Mouse (Mus musculus) stomach, embryonic 16.5 days (tissue): Measurements from ENCODE around the gene Gm9837. TPM values are rescaled to one million over a fixed set of nuclear protein-coding genes. Genes with fewer than 3 reads are reported as not detected.

Experiments used
- ATAC-seq: fragments of 200-750 bp; cut with Nextera tagmentation; 2 replicates; pipeline ENCODE4 v1.8.0; 2017; ENCODE audit warnings: moderate number of reproducible peaks, moderate TSS enrichment; ENCODE audit not compliant: insufficient read depth, low FRiP score
- H3K27ac ChIP-seq: fragments of 300-500 bp; sonication (generic); 2 replicates; pipeline ENCODE4 v1.5.1; 2014; ENCODE audit warnings: low read length
- H3K27me3 ChIP-seq: fragments of 300-500 bp; sonication (generic); 2 replicates; pipeline ENCODE4 v1.6.1; 2014; ENCODE audit warnings: low read length, control low read depth, mixed read lengths; ENCODE audit not compliant: control insufficient read depth, insufficient read depth
- H3K36me3 ChIP-seq: fragments of 300-500 bp; sonication (generic); 2 replicates; pipeline ENCODE4 v1.6.1; 2014; ENCODE audit warnings: low read length; ENCODE audit not compliant: control insufficient read depth, insufficient read depth
- H3K4me1 ChIP-seq: fragments of 300-500 bp; sonication (generic); 2 replicates; pipeline ENCODE4 v1.6.1; 2014; ENCODE audit warnings: low read length, control low read depth, mixed read lengths; ENCODE audit not compliant: control insufficient read depth, insufficient read depth
- H3K4me2 ChIP-seq: fragments of 300-500 bp; sonication (generic); 2 replicates; pipeline ENCODE4 v1.6.1; 2014; ENCODE audit warnings: low read depth, low read length, mixed read lengths
- H3K4me3 ChIP-seq: fragments of 300-500 bp; sonication (generic); replicated peaks from 2 replicates; pipeline ENCODE4 v1.5.1; 2014; ENCODE audit warnings: mild to moderate bottlenecking, low read length
- H3K9ac ChIP-seq: fragments of 300-500 bp; sonication (generic); 2 replicates; pipeline ENCODE4 v1.6.1; 2014; ENCODE audit warnings: low read length
- H3K9me3 ChIP-seq: fragments of 300-500 bp; sonication (generic); replicated peaks from 2 replicates; pipeline ENCODE4 v1.6.1; 2016; ENCODE audit warnings: low read length, control low read depth; ENCODE audit not compliant: control insufficient read depth
- WGBS: fragments of 180-500 bp; shearing (Covaris S2); extraction: QIAGEN DNeasy Blood & Tissue Kit; methylation state at CpG from one replicate; pipeline ENCODE4 v1.1.7; 2014; 5-methylcytosine and 5-hydroxymethylcytosine counted together
- polyA plus RNA-seq: library from polyadenylated mRNA; unstranded; fragments of >200 nt; fragmentation: Nextera tagmentation; extraction: Ambion mirVana; gene quantifications from 2 replicates; pipeline ENCODE4 v1.2.1, GENCODE M21; 2015

Gene Gm9837
- polyA plus RNA-seq, 1 experiment from 2014 or later = not detected

- no peak overlapping the region for H3K27ac ChIP-seq
- no peak overlapping the region for H3K9ac ChIP-seq
- no peak for ATAC-seq
- H3K4me3 ChIP-seq = no peak overlapping the region
- WGBS = 78% methylated on average over 6 of the region's 6 CpGs
- H3K4me2 ChIP-seq = no peak overlapping the region
- 0 out of 2 replicates have a peak, but pooled peaks cover 9% of the 10 kb centered on the region for H3K36me3 ChIP-seq
- no peaks in the 10 kb centered on the region for H3K27me3 ChIP-seq
- H3K9me3 ChIP-seq = no peaks in the 10 kb centered on the region
- peaks cover 7% of the 10 kb centered on the region for H3K4me1 ChIP-seq
Measured at GRCm38 (mm10) chr11:53425711-53426255, 44.5 kb downstream of the Gm9837 start.

GRCm38 (mm10) chr11:53425251-53425650 is 45.0 kb downstream of the Gm9837 start:
- H3K9ac ChIP-seq = no peak overlapping the region
- peaks cover 7% of the 10 kb centered on the region for H3K4me1 ChIP-seq
- no peak overlapping the region for H3K4me2 ChIP-seq
- H3K4me3 ChIP-seq = no peak overlapping the region
- 0 out of 2 replicates have a peak, but pooled peaks cover 9% of the 10 kb centered on the region for H3K36me3 ChIP-seq
- no peaks in the 10 kb centered on the region for H3K9me3 ChIP-seq
- 35% methylated on average over 3 of the region's 3 CpGs for WGBS
- no peak overlapping the region for H3K27ac ChIP-seq
- no peak for ATAC-seq
- H3K27me3 ChIP-seq = no peaks in the 10 kb centered on the region

GRCm38 (mm10) chr11:53424826-53425225 is 45.5 kb downstream of the Gm9837 start:
- H3K4me2 ChIP-seq = no peak overlapping the region
- no peak overlapping the region for H3K27ac ChIP-seq
- WGBS = 66% methylated on average over 2 of the region's 2 CpGs
- H3K9ac ChIP-seq = no peak overlapping the region
- peaks cover 7% of the 10 kb centered on the region for H3K4me1 ChIP-seq
- 0 out of 2 replicates have a peak, but pooled peaks cover 9% of the 10 kb centered on the region for H3K36me3 ChIP-seq
- no peak for ATAC-seq
- no peak overlapping the region for H3K4me3 ChIP-seq
- no peaks in the 10 kb centered on the region for H3K27me3 ChIP-seq
- no peaks in the 10 kb centered on the region for H3K9me3 ChIP-seq

GRCm38 (mm10) chr11:53423036-53423435 is 47.2 kb downstream of the Gm9837 start, which contains the start of gene Leap2:
Gene Leap2, minus strand, starts transcription at chr11:53423170.
- no peak within 1 kb of the TSS for H3K27ac ChIP-seq
- ATAC-seq = no peak
- peaks cover 7% of the 10 kb centered on the region; the same call in 1 of the 2 replicates for H3K36me3 ChIP-seq
- H3K9me3 ChIP-seq = no peaks in the 10 kb centered on the region
- H3K4me1 ChIP-seq = no peaks in the 10 kb centered on the region
- no peak within 1 kb of the TSS for H3K9ac ChIP-seq
- 76% methylated on average over 4 of the region's 4 CpGs for WGBS
- no peaks in the 10 kb centered on the region for H3K27me3 ChIP-seq
- H3K4me2 ChIP-seq = no peak within 1 kb of the TSS
- no peak within 1 kb of the TSS for H3K4me3 ChIP-seq

Other genes with a start within 250 kb of the Gm9837 start
- gene Hspa4, start 170.0 kb downstream of the Gm9837 start, polyA plus RNA-seq = 67.9 and 69.2 TPM in 2 replicates
- 18.7 and 19.5 TPM in 2 replicates for gene Zcchc10, start 145.8 kb downstream of the Gm9837 start, polyA plus RNA-seq
- gene Aff4, start 119.6 kb downstream of the Gm9837 start, polyA plus RNA-seq = 20.5 and 21.1 TPM in 2 replicates
- 5.4 and 8.4 TPM in 2 replicates for gene Leap2, start 47.3 kb downstream of the Gm9837 start, polyA plus RNA-seq
- gene Uqcrq, start 39.6 kb downstream of the Gm9837 start, polyA plus RNA-seq = 588 and 617 TPM in 2 replicates
- 1.5 and 2.0 TPM in 2 replicates for gene Gdf9, start 39.5 kb downstream of the Gm9837 start, polyA plus RNA-seq
- 0.10 TPM in 2 replicates for gene Gm10447, start 13.4 kb downstream of the Gm9837 start, polyA plus RNA-seq
- gene Shroom1, start 13.3 kb downstream of the Gm9837 start, polyA plus RNA-seq = 1.8 TPM in 2 replicates
- gene Gm9945, start 9.7 kb upstream of the Gm9837 start, polyA plus RNA-seq = not detected in 2 replicates
- gene Sowaha, start 9.8 kb upstream of the Gm9837 start, polyA plus RNA-seq = 0.46 and 0.58 TPM in 2 replicates
- gene Sept8, start 48.8 kb upstream of the Gm9837 start, polyA plus RNA-seq = 33.8 and 34.4 TPM in 2 replicates
- gene Kif3a, start 96.9 kb upstream of the Gm9837 start, polyA plus RNA-seq = 53.5 and 57.0 TPM in 2 replicates
- 0.95 and 1.1 TPM in 2 replicates for gene Il4, start 148.2 kb upstream of the Gm9837 start, polyA plus RNA-seq
- gene Il13, start 164.2 kb upstream of the Gm9837 start, polyA plus RNA-seq = not detected in 2 replicates
- gene Rad50, start 236.8 kb upstream of the Gm9837 start, polyA plus RNA-seq = 25.2 and 27.8 TPM in 2 replicates